Mouse (Mus musculus) C2C12 (cell line): ENCODE data around the gene Btbd2.

ENCODE experiments used
- CTCF ChIP-seq: IDR thresholded peaks from one replicate; pipeline ENCODE4 v1.5.1; 2011; ENCODE audit not compliant: control insufficient read depth, insufficient read depth, insufficient read length
- FOSL1 ChIP-seq: IDR thresholded peaks from one replicate; pipeline ENCODE4 v1.8.0; 2011; ENCODE audit warnings: mild to moderate bottlenecking, low read length; ENCODE audit not compliant: poor library complexity, insufficient read depth, severe bottlenecking
- MAX ChIP-seq: IDR thresholded peaks from one replicate; pipeline ENCODE4 v1.6.1; 2011; ENCODE audit warnings: mild to moderate bottlenecking, control low read depth
- MYOD1 ChIP-seq: IDR thresholded peaks from one replicate; pipeline ENCODE4 v1.6.1; 2011; ENCODE audit warnings: low read depth; ENCODE audit not compliant: control insufficient read depth, insufficient read length
- USF1 ChIP-seq: IDR thresholded peaks from one replicate; pipeline ENCODE4 v1.6.1; 2011; ENCODE audit warnings: low read depth, mild to moderate bottlenecking, control low read depth, moderate library complexity

GRCm38 (mm10) chr10:80700732-80701131, 43.9 kb upstream of the Btbd2 start:
- TF ChIP-seq CTCF (no peak), USF1 (no peak), MYOD1 (no peak), FOSL1 (no peak), MAX (no peak)
